Mouse (Mus musculus): Measurements from ENCODE around the gene Cym.

Gene Cym

GRCm38 (mm10) chr3:107221608-107222007 lies at the start of gene Cym:
Gene Cym, minus strand, starts transcription at chr3:107221732.
- DNase-seq (ENCODE audit: extremely low read depth, insufficient read length, low spot score) = no peak

- DNase-seq (ENCODE audit: extremely low read depth, insufficient read length, low spot score) = no peak
Observed at GRCm38 (mm10) chr3:107266814-107267345, 45.3 kb upstream of the Cym start.

GRCm38 (mm10) chr3:107261851-107262165 lies 40.3 kb upstream of the Cym start:
- no peak for DNase-seq (ENCODE audit: extremely low read depth, insufficient read length, low spot score)

GRCm38 (mm10) chr3:107260956-107261850 lies 39.7 kb upstream of the Cym start:
- no peak for DNase-seq (ENCODE audit: extremely low read depth, insufficient read length, low spot score)

- DNase-seq (ENCODE audit: extremely low read depth, insufficient read length, low spot score) = no peak
Observed at GRCm38 (mm10) chr3:107257924-107258323, 36.4 kb upstream of the Cym start.

- DNase-seq (ENCODE audit: extremely low read depth, insufficient read length, low spot score) = no peak
Observed at GRCm38 (mm10) chr3:107256724-107257123, 35.2 kb upstream of the Cym start.

- no peak for DNase-seq (ENCODE audit: extremely low read depth, insufficient read length, low spot score)
Observed at GRCm38 (mm10) chr3:107255992-107256391, 34.5 kb upstream of the Cym start.

GRCm38 (mm10) chr3:107253925-107254324 lies 32.4 kb upstream of the Cym start:
- DNase-seq (ENCODE audit: extremely low read depth, insufficient read length, low spot score) = no peak

GRCm38 (mm10) chr3:107252035-107252434 lies 30.5 kb upstream of the Cym start:
- no peak for DNase-seq (ENCODE audit: extremely low read depth, insufficient read length, low spot score)

- DNase-seq (ENCODE audit: extremely low read depth, insufficient read length, low spot score) = no peak
Observed at GRCm38 (mm10) chr3:107250320-107250719, 28.8 kb upstream of the Cym start.

- no peak for DNase-seq (ENCODE audit: extremely low read depth, insufficient read length, low spot score)
Observed at GRCm38 (mm10) chr3:107249042-107249441, 27.5 kb upstream of the Cym start.

- DNase-seq (ENCODE audit: extremely low read depth, insufficient read length, low spot score) = no peak
Observed at GRCm38 (mm10) chr3:107246876-107247275, 25.3 kb upstream of the Cym start.

GRCm38 (mm10) chr3:107241389-107242094 lies 20.0 kb upstream of the Cym start:
- no peak for DNase-seq (ENCODE audit: extremely low read depth, insufficient read length, low spot score)

GRCm38 (mm10) chr3:107239607-107240006 lies 18.1 kb upstream of the Cym start, which contains the start of gene Prok1:
Gene Prok1, minus strand, starts transcription at chr3:107239707.
- no peak for DNase-seq (ENCODE audit: extremely low read depth, insufficient read length, low spot score)

GRCm38 (mm10) chr3:107238471-107238980 lies 17.0 kb upstream of the Cym start:
- no peak for DNase-seq (ENCODE audit: extremely low read depth, insufficient read length, low spot score)

- DNase-seq (ENCODE audit: extremely low read depth, insufficient read length, low spot score) = no peak
Observed at GRCm38 (mm10) chr3:107238051-107238450, 16.5 kb upstream of the Cym start.

- DNase-seq (ENCODE audit: extremely low read depth, insufficient read length, low spot score) = no peak
Observed at GRCm38 (mm10) chr3:107233945-107234344, 12.4 kb upstream of the Cym start.

- DNase-seq (ENCODE audit: extremely low read depth, insufficient read length, low spot score) = peak; percentile 24
Observed at GRCm38 (mm10) chr3:107233351-107233813, 11.8 kb upstream of the Cym start.

GRCm38 (mm10) chr3:107231202-107231601 lies 9.7 kb upstream of the Cym start:
- no peak for DNase-seq (ENCODE audit: extremely low read depth, insufficient read length, low spot score)

- no peak for DNase-seq (ENCODE audit: extremely low read depth, insufficient read length, low spot score)
Observed at GRCm38 (mm10) chr3:107230527-107230926, 9.0 kb upstream of the Cym start, which contains the start of gene A630076J17Rik. Gene A630076J17Rik, plus strand, starts transcription at chr3:107230614.

- DNase-seq (ENCODE audit: extremely low read depth, insufficient read length, low spot score) = no peak
Observed at GRCm38 (mm10) chr3:107229822-107230221, 8.3 kb upstream of the Cym start.

Measured in 3134 (cell line).